Mouse (Mus musculus) heart, postnatal 10 days (tissue): ENCODE data around the gene Fcgrt. TPM values are rescaled to one million over a fixed set of nuclear protein-coding genes. Genes with fewer than 3 reads are reported as not detected.
"Not testable (repeated sequence)": the region's sequence is repeated elsewhere in the genome, so short reads cannot be mapped to it uniquely, and the experiment has no call there.

Experiments
- DNase-seq, 2 experiments: peaks; one replicate each; pipeline ENCODE4 v3.0.0; 2021
- intact Hi-C: fragments of 180-260 bp; cut with DNase I; formaldehyde crosslinking; loops from one replicate; pipeline ENCODE4 v1.15.1; 2025
- total RNA-seq, 2 experiments: library from RNA; stranded (reverse); gene quantifications; 2 replicates each; pipeline ENCODE4 v1.2.3; 2021

Gene Fcgrt
- total RNA-seq: 10 to 100 TPM; 65.4 to 69.2 TPM

- intact Hi-C loops: loop anchor here (2.0 kb wide), 1 partner anchor 15 kb away; no protein-coding TSS in a partner anchor
- peak; percentile 98 for DNase-seq
Measured at GRCm38 (mm10) chr7:45103652-45104180, at the start of gene Fcgrt. Gene Fcgrt, minus strand, starts transcription at chr7:45103851.

- intact Hi-C loops, DNase-seq: not testable (repeated sequence)
Measured at GRCm38 (mm10) chr7:45153052-45153451, 49.4 kb upstream of the Fcgrt start.

- DNase-seq: peak; percentile 62 to 70
- intact Hi-C loops: no loop called here
Measured at GRCm38 (mm10) chr7:45151303-45151702, 47.7 kb upstream of the Fcgrt start.

GRCm38 (mm10) chr7:45150321-45150720 is 46.7 kb upstream of the Fcgrt start:
- no peak for DNase-seq
- intact Hi-C loops: no loop called here

GRCm38 (mm10) chr7:45149545-45149944 is 45.9 kb upstream of the Fcgrt start:
- DNase-seq: peak; percentile 67 to 73
- intact Hi-C loops: no loop called here

- intact Hi-C loops: no loop called here
- peak; percentile 52 to 54 for DNase-seq
Measured at GRCm38 (mm10) chr7:45148534-45149098, 45.0 kb upstream of the Fcgrt start.

GRCm38 (mm10) chr7:45147899-45148298 is 44.2 kb upstream of the Fcgrt start:
- DNase-seq: no peak
- intact Hi-C loops: no loop called here

- no peak for DNase-seq
- intact Hi-C loops: no loop called here
Measured at GRCm38 (mm10) chr7:45147267-45147666, 43.6 kb upstream of the Fcgrt start.

- intact Hi-C loops: no loop called here
- DNase-seq: no peak
Measured at GRCm38 (mm10) chr7:45145460-45145859, 41.8 kb upstream of the Fcgrt start.

- no peak for DNase-seq
- intact Hi-C loops: no loop called here
Measured at GRCm38 (mm10) chr7:45144368-45145174, 40.9 kb upstream of the Fcgrt start.

- intact Hi-C loops: no loop called here
- DNase-seq: no peak
Measured at GRCm38 (mm10) chr7:45141914-45142313, 38.3 kb upstream of the Fcgrt start.

GRCm38 (mm10) chr7:45141319-45141718 is 37.7 kb upstream of the Fcgrt start:
- DNase-seq: no peak
- intact Hi-C loops: no loop called here

GRCm38 (mm10) chr7:45139904-45140723 is 36.5 kb upstream of the Fcgrt start:
- intact Hi-C loops: loop anchor here (5.0 kb wide), 1 partner anchor 158 kb away; no protein-coding TSS in a partner anchor
- DNase-seq: no peak

GRCm38 (mm10) chr7:45138403-45138802 is 34.8 kb upstream of the Fcgrt start:
- DNase-seq: no peak
- intact Hi-C loops: loop anchor here (5.0 kb wide), 1 partner anchor 156 kb away; no protein-coding TSS in a partner anchor

- DNase-seq: no peak
- intact Hi-C loops: loop anchor here (5.0 kb wide), 1 partner anchor 155 kb away; no protein-coding TSS in a partner anchor
Measured at GRCm38 (mm10) chr7:45137171-45138006, 33.7 kb upstream of the Fcgrt start.

- peak; percentile 95 to 96 for DNase-seq
- intact Hi-C loops: loop anchor here (1.0 to 5.0 kb wide), 2 partner anchors 58 to 154 kb away; no protein-coding TSS in a partner anchor
Measured at GRCm38 (mm10) chr7:45135993-45136567, 32.4 kb upstream of the Fcgrt start, which contains the start of the genes Gm45713 and Flt3l. Gene Gm45713, minus strand, starts transcription at chr7:45136231. Gene Flt3l, minus strand, starts transcription at chr7:45136432.

GRCm38 (mm10) chr7:45135370-45135769 is 31.7 kb upstream of the Fcgrt start:
- DNase-seq: no peak
- intact Hi-C loops: loop anchor here (5.0 kb wide), 1 partner anchor 153 kb away; no protein-coding TSS in a partner anchor

- no peak for DNase-seq
Measured at GRCm38 (mm10) chr7:45134544-45135026, 30.9 kb upstream of the Fcgrt start.

More at GRCm38 (mm10) chr7:45134544-45135026, 30.9 kb upstream of the Fcgrt start:
- intact Hi-C loops: loop anchor here (5.0 kb wide), 1 partner anchor 152 kb away; no protein-coding TSS in a partner anchor
